Mouse (Mus musculus) heart, embryonic 14.5 days (tissue): ENCODE results near the gene Mepce. TPM values are rescaled to one million over a fixed set of nuclear protein-coding genes. Genes with fewer than 3 reads are reported as not detected.
A peak's percentile ranks its signal among the peaks of the same experiment; 100 is the strongest.

ENCODE experiments used
- ATAC-seq: fragments of 200-750 bp; cut with Nextera tagmentation; 2 replicates; pipeline ENCODE4 v1.8.0; 2017; ENCODE audit warnings: low read depth, moderate TSS enrichment; ENCODE audit not compliant: insufficient number of reproducible peaks, insufficient read depth, low FRiP score
- H3K27ac ChIP-seq, 2 experiments: fragments of 200-500 bp in 1 of 2; fragments of 300-500 bp in 1 of 2; sonication (generic) in 1 of 2; replicated peaks in 1 of 2; 2 replicates each; pipeline ENCODE4 v1.5.1; 2012 to 2014; ENCODE audit warnings: low read depth in 2 of 2, low read length in 2 of 2, control low read depth in 1 of 2, mild to moderate bottlenecking in 1 of 2, mixed read lengths in 1 of 2; ENCODE audit not compliant: control insufficient read depth in 1 of 2, insufficient read depth in 1 of 2
- H3K27me3 ChIP-seq: fragments of 300-500 bp; sonication (generic); 2 replicates; pipeline ENCODE4 v1.6.1; 2014; ENCODE audit warnings: mild to moderate bottlenecking, low read length, control low read depth; ENCODE audit not compliant: control insufficient read depth, insufficient read depth
- H3K36me3 ChIP-seq: fragments of 300-500 bp; sonication (generic); 2 replicates; pipeline ENCODE4 v1.6.1; 2014; ENCODE audit warnings: mild to moderate bottlenecking, control low read depth, low read length, mixed read lengths; ENCODE audit not compliant: control insufficient read depth, insufficient read depth
- H3K4me1 ChIP-seq, 2 experiments: fragments of 200-500 bp in 1 of 2; fragments of 300-500 bp in 1 of 2; sonication (generic) in 1 of 2; 2 replicates each; pipeline ENCODE4 v1.6.1; 2012 to 2014; ENCODE audit warnings: low read length in 2 of 2, control low read depth in 1 of 2, mixed read lengths in 1 of 2; ENCODE audit not compliant: control insufficient read depth in 2 of 2, insufficient read depth in 2 of 2
- H3K4me2 ChIP-seq: fragments of 300-500 bp; sonication (generic); 2 replicates; pipeline ENCODE4 v1.6.1; 2014; ENCODE audit warnings: mild to moderate bottlenecking, low read length
- H3K4me3 ChIP-seq, 2 experiments: fragments of 200-500 bp in 1 of 2; fragments of 300-500 bp in 1 of 2; sonication (generic) in 1 of 2; 2 replicates each; pipeline ENCODE4 v1.5.1; 2012 to 2014; ENCODE audit warnings: low read length in 2 of 2, mild to moderate bottlenecking in 2 of 2, control low read depth in 1 of 2, low read depth in 1 of 2, moderate library complexity in 1 of 2; ENCODE audit not compliant: control insufficient read depth in 1 of 2, insufficient read depth in 1 of 2
- H3K9ac ChIP-seq: fragments of 300-500 bp; sonication (generic); 2 replicates; pipeline ENCODE4 v1.6.1; 2014; ENCODE audit warnings: mild to moderate bottlenecking, low read length
- H3K9me3 ChIP-seq: fragments of 300-500 bp; sonication (generic); 2 replicates; pipeline ENCODE4 v1.6.1; 2016; ENCODE audit warnings: low read length, control low read depth; ENCODE audit not compliant: control insufficient read depth
- WGBS: fragments of 180-500 bp; shearing (Covaris S2); extraction: QIAGEN DNeasy Blood & Tissue Kit; methylation state at CpG from one replicate; pipeline ENCODE4 v1.1.7; 2014; 5-methylcytosine and 5-hydroxymethylcytosine counted together
- polyA plus RNA-seq: library from polyadenylated mRNA; unstranded; fragments of >200 nt; fragmentation: Nextera tagmentation; extraction: Ambion mirVana; gene quantifications from 2 replicates; pipeline ENCODE4 v1.2.1, GENCODE M21; 2014

Gene Mepce
- polyA plus RNA-seq, 1 experiment from 2014 or later = 9.2 TPM

DNA sequence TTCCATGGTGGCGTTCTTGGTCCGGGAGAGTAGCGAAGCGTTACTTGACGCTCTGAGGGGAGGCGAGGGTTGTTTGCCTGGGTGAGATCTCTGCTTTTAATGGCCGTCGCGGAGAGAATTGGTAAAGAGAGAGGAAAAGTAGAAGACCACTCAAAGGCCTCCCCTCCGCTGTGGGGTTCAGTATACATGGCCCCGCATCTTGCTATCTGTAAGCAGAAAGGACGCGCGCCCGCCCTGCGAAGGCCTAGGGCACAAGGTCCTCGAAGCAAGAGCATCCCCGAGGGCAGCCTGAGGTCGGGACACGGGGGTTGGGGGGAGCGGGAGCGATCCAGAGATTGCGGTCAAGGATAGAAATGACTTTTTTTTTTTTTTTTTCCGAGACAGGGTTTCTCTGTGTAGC lies 716 bp upstream of the Mepce start:
- 72% methylated on average over 24 of the region's 24 CpGs for WGBS
- Histone ChIP-seq H3K4me1 (peaks cover 24 to 26% of the 10 kb centered on the region in 2 experiments), H3K9ac (peak overlapping the region; percentile 55; the same call in 1 of the 2 replicates), H3K27me3 (no peaks in the 10 kb centered on the region), H3K9me3 (no peaks in the 10 kb centered on the region), H3K27ac (no peak overlapping the region), H3K4me2 (peak overlapping the region; percentile 77), H3K4me3 (peak overlapping the region in 1 of 2 experiments; percentile 49; a peak in 3 of 4 replicates), H3K36me3 (peaks cover 18% of the 10 kb centered on the region)
- ATAC-seq = no peak

DNA sequence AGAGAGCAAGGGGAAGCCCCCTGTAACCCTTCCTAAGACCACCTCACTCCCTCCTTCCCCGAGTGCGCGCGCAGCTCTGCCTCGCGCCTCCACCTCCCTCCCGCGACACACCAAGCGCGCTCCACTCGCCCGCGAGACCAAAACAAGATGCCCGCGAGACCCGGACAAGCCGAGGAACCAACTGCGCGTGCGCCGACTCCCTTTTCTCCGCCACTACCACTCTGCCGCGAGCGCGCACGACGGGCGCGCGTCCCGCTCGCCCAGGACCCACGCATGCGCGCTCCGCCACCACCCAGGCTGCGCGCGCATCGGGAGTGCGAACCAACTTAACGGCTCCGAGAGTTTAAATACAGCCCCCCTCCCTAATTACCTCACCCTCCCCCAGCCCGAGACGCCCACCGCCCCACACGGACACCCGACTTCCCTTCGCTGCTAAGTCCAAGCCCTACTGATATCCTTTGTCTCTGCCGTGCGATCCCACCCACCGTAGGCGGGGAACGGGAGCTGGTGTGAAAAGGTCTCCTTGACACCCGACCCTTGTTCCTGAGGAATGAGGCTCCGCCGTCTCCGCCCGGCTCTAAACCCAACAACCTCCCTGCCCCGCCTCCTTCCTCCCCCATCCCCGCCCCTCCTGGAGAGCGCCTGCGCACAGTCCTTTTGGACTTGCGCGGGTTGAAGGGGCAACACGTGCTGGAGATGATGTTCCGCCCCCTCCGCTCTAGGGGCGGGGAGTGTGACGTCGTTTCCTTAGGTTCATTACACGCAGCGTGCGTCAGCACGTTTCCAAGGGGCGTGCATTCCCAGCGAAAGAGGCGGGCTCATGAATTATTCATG lies 1.1 kb downstream of the Mepce start:
- H3K4me2 ChIP-seq = peak overlapping the region; percentile 77
- peaks cover 37% of the 10 kb centered on the region for H3K36me3 ChIP-seq
- peaks cover 26 to 28% of the 10 kb centered on the region in 2 experiments for H3K4me1 ChIP-seq
- no peaks in the 10 kb centered on the region for H3K9me3 ChIP-seq
- under 1% methylated on average over 75 of the region's 79 CpGs for WGBS
- H3K9ac ChIP-seq = peak overlapping the region; percentile 96
- H3K27me3 ChIP-seq = no peaks in the 10 kb centered on the region
- peak overlapping the region; percentile 62 to 63 for H3K4me3 ChIP-seq
- ATAC-seq = peak; percentile 92
- peak overlapping the region; percentile 97 to 98 for H3K27ac ChIP-seq

DNA sequence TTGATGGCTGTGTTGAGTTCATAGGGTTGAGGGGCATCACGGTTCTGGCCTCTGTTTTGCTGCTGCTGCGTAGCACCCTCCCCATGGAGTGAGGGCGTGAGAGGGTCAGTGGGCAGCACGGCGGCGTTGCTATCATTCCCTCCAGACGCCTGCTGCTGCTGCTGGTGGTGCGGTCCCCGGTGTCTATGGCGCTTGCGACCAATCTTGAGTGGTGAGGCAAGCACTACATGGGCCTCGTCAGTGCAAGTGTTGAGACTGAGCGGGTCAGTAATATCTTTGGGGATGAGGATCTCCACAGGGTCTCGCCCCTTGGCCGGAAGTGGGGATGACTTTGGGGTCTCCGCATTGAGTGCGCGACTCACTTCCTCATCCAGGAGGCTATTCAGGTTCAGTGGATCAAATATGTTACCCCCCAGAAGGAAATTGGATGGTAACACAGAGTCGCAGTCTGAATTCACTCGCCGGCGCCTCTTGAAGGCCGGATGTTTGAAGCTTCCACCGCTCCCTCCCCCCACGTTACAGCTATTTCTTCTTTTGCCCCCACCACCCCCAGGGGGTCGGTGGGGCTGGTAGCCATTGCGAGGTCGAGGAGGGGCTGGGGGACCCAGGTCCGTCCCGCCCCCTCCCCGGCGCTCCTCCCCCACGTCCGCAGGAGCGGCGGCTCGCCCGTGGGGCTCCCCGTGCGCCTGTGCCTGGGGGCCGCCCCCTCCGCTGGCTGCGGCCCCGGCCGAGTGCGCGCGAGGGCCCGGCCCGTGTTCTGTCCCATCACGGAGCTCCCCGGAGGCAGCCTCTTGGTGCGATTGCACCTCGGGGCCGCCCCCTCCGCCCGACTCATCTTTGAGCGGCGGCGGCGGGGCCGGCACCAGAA lies 2.1 kb downstream of the Mepce start:
- WGBS = 2% methylated on average over 48 of the region's 62 CpGs
- no peak for ATAC-seq
- Histone ChIP-seq H3K4me3 (peak overlapping the region; percentile 62 to 63), H3K4me1 (peaks cover 26 to 28% of the 10 kb centered on the region in 2 experiments), H3K4me2 (peak overlapping the region; percentile 71), H3K36me3 (peaks cover 46% of the 10 kb centered on the region), H3K27ac (peak overlapping the region; percentile 97 to 98), H3K9ac (peak overlapping the region; percentile 96), H3K9me3 (no peaks in the 10 kb centered on the region), H3K27me3 (no peaks in the 10 kb centered on the region)

DNA sequence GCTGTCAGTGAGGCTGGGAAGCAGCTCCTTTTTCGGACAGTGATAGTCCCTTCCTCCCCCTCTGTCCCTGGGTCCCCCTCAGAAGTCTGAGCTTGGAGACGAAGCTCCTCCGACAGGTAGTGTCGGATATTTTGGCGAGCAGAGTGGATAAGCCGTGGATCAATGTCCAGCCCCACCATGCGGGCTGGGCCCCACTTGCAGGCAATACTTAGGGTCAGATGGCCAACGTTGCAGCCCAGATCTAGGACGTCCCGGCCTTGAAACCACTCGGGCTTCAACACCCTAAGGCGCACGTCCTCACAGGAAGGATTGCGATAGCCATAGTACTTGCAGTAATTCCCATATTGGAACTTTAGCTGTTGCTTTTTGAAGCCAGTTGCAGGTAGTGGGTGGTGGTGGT lies 2.9 kb downstream of the Mepce start:
- no peak overlapping the region for H3K27ac ChIP-seq

DNA sequence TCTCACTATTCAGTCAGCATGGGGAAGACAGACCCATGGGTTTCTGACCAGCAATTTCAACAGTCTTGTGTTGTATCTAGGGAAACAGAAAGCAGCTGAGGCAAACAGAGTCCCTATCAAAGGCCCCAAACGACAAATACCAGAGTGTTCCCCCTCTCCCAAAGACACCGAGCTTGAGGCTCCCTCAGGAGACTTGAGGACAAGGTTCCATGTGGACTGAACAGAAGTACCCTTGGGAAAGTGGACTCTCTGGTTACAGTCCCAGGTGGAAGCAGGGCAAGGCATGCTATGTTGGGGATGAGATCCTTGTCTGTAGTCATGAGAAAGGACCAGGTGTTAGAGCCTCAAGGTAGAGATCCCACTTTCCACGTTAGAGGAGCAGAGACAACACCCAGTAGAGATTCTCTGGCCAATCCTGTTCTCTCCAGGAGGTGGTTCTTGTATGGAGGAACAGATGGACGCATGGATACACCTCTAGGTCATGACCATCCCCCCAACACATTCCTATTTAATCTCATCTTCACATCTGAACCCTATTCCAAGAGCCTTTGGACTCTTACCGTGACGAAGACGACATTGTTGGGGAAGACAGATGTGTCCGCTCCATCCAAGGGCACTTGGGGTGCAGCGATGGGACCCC lies 3.4 kb downstream of the Mepce start:
- H3K4me3 ChIP-seq = peak overlapping the region; percentile 2 to 63; a peak in 3 of 4 replicates
- no peaks in the 10 kb centered on the region for H3K9me3 ChIP-seq
- peaks cover 26 to 36% of the 10 kb centered on the region in 2 experiments for H3K4me1 ChIP-seq
- peak overlapping the region; percentile 96 for H3K9ac ChIP-seq
- no peaks in the 10 kb centered on the region for H3K27me3 ChIP-seq
- WGBS = 61% methylated on average over 9 of the region's 9 CpGs
- H3K27ac ChIP-seq = no peak overlapping the region
- peak overlapping the region; percentile 71 for H3K4me2 ChIP-seq
- peaks cover 50% of the 10 kb centered on the region for H3K36me3 ChIP-seq
- no peak for ATAC-seq

More for the DNA sequence above, 2.9 kb downstream of the Mepce start:
- H3K9me3 ChIP-seq = no peaks in the 10 kb centered on the region
- WGBS = 82% methylated on average over 14 of the region's 14 CpGs
- peak overlapping the region; percentile 71 for H3K4me2 ChIP-seq
- peaks cover 50% of the 10 kb centered on the region for H3K36me3 ChIP-seq
- H3K4me1 ChIP-seq = peaks cover 26 to 36% of the 10 kb centered on the region in 2 experiments
- H3K27me3 ChIP-seq = no peaks in the 10 kb centered on the region
- peak overlapping the region; percentile 96 for H3K9ac ChIP-seq
- no peak for ATAC-seq
- peak overlapping the region; percentile 62 to 63 for H3K4me3 ChIP-seq

DNA sequence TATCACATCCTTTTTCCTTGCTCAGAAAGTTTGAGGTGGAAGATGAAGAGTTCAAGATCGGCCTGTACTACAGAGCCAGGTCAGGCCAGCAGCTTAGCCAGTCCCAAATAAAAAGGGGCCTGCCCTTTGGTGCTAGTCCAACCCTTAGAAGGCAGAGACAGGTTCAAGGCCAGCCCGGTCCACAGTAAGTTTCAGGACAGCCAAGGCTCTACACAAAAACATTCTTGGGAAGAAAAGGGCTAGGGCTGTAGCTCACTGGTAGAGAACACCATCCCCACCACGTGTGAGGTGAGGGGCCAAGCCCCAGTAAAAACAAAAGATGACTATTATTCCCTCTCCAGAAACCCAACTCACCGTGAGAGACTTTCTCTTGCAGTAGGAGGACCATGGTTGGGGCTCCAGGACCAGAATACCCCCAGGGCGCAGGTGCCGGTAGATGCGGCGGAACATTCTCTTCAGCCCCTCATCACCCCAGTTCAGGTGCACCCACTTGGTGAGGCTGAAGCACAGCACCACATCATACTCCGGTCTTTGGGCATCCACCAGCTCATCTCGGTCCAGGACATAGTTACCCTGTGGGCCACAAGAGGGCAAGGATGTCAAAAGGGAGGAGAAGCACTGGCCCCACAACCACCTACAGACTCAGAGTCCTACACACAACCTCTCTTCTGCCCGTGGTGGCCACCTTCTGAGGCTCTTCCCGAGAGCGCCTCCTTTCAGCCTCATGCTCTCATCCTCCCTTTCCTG lies 4.5 kb downstream of the Mepce start:
- no peak for ATAC-seq
- no peaks in the 10 kb centered on the region for H3K9me3 ChIP-seq
- H3K36me3 ChIP-seq = peaks cover 50% of the 10 kb centered on the region
- peak overlapping the region in 1 of 2 experiments; percentile 63; a peak in 2 of 4 replicates for H3K4me3 ChIP-seq
- H3K4me1 ChIP-seq = peaks cover 23 to 39% of the 10 kb centered on the region in 2 experiments
- peak overlapping the region; percentile 96 for H3K9ac ChIP-seq
- no peak overlapping the region for H3K27ac ChIP-seq
- peak overlapping the region; percentile 71 for H3K4me2 ChIP-seq
- no peaks in the 10 kb centered on the region for H3K27me3 ChIP-seq
- 76% methylated on average over 13 of the region's 13 CpGs for WGBS
